Mouse (Mus musculus): ENCODE results near the gene Ptprj. TPM values are rescaled to one million over a fixed set of nuclear protein-coding genes. Genes with fewer than 3 reads are reported as not detected.

Gene Ptprj
- total RNA-seq, 4 experiments from 2014 or later, result 108 to 115 (median 111) TPM

DNA sequence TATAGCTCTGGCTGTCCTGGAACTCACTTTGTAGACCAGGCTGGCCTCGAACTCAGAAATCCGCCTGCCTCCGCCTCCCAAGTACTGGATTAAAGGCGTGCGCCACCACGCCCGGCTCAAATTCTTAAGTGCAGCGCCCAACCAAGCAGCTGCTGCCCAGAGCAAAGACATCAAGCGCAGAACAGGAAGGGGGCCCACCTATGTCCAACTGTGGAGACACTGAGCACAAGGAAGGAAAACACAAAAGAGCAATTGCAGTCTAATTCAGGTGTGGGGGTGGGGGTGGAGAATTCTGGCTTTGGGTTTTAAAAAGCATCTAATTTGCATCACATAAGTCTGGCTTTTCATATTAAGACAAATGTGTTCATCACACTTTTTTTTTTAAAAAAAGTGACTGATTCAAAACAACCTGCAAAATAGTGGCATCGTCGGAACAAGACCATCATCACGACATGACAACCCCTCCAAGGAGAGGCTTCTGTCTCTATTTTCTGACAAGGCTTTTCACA lies 20.7 kb downstream of the Ptprj start:
- DNase-seq (ENCODE audit: low spot score in 2 of 2), result no peak

DNA sequence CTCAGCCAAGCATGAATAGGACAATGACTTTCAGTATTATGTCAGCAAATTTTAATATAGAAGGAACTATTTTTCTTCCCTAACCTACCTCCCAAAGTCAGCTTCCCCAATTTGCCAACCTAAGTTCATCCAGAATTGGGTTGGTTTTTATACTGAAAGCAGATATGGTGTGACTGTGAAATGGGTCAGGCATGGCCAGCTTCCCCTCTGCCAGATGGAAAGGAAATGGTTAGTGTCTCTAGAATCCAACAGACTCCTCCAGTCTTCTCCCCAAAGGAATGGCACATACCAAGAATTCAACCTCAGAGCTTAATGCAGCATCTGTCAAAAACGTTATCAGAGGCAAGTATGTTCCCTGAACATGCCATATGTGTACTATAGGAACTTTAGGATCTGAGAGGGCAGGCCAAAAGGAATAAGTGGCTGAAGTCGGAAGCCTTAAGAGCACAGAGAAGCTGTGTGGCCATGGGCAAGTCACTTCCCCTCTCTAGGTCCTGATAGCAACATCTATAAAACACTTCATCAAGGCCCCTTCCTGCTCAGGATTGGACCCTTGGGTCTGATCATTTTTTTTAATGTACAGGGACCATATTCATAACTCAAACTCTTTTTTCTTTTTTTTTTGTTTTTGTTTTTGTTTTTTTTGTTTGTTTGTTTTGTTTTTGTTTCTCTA lies 21.3 kb downstream of the Ptprj start:
- DNase-seq (ENCODE audit: low spot score in 2 of 2), result no peak

GRCm38 (mm10) chr2:90558361-90558760 lies 22.1 kb downstream of the Ptprj start:
- no peak for DNase-seq (ENCODE audit: low spot score in 2 of 2)

GRCm38 (mm10) chr2:90557913-90558312 lies 22.5 kb downstream of the Ptprj start:
- DNase-seq (ENCODE audit: low spot score in 2 of 2), result no peak

GRCm38 (mm10) chr2:90555744-90556143 lies 24.7 kb downstream of the Ptprj start:
- DNase-seq (ENCODE audit: low spot score in 2 of 2), result no peak

GRCm38 (mm10) chr2:90554806-90555205 lies 25.6 kb downstream of the Ptprj start:
- DNase-seq (ENCODE audit: low spot score in 2 of 2), result no peak

DNA sequence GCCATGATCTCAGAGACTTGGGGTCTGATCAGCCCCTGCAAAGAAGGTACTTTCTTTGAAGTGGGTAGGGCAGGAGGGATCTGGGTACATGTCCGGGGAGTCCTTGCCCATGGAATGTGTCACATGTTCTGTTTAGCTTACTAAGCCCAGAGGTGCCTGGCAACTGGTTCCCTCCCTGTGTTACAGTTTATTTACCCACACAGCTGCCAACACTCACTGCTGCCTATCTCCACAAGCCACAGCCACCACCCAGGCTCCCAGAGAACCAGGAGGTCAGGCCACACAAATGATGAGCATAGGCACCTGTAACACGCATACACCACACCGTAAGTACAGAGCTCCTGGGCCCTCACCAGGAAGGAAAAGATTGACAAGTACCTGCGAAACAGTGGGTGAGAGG lies 26.6 kb downstream of the Ptprj start:
- DNase-seq (ENCODE audit: low spot score in 2 of 2), result no peak

DNA sequence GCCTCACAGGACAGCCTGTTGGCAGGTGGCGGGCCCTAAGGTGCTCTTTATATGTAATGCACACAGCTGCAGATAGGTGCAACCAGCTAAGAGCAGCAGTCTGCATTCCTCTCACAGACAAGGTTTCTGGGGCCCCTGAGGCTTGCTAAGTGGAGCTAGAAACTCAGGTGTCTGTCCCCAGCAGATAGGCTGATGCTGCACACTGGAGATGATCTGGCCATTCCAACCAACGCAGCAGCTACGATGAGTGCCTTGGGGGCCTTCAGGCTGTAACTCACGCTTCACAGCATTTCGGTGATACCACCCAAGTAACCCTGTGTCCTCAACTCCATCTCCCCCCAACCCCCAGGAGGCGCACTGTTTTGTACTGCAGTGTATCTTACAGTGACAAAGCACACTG lies 29.8 kb downstream of the Ptprj start:
- no peak for DNase-seq (ENCODE audit: low spot score in 2 of 2)

- DNase-seq (ENCODE audit: low spot score in 2 of 2), result no peak
These were observed 31.9 kb downstream of the Ptprj start for GRCm38 (mm10) chr2:90548541-90548940.

GRCm38 (mm10) chr2:90547144-90547609 lies 33.3 kb downstream of the Ptprj start:
- no peak for DNase-seq (ENCODE audit: low spot score in 2 of 2)

GRCm38 (mm10) chr2:90545261-90545660 lies 35.2 kb downstream of the Ptprj start:
- peak; percentile 34 to 42 for DNase-seq (ENCODE audit: low spot score in 2 of 2)

DNA sequence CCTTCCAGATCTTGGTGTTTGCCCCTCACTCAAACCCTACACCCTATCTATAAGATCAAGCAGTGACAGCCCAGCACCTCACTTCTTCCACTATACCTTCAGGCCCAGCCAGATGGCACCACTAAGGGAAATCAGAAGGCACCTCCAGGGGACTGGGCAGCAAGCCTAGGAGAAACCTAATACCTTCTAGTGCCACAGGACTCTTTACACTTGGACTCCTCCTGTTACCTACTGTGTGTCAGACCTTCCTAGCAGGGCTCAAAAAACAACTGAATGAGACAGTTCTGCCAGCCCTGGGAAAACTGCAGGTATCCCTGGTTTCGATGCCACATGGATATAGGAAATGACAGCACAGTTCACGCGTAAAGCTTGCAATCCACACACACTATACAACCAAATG lies 36.5 kb downstream of the Ptprj start:
- DNase-seq (ENCODE audit: low spot score in 2 of 2), result no peak

GRCm38 (mm10) chr2:90543106-90543702 lies 37.2 kb downstream of the Ptprj start:
- DNase-seq (ENCODE audit: low spot score in 2 of 2), result no peak

DNA sequence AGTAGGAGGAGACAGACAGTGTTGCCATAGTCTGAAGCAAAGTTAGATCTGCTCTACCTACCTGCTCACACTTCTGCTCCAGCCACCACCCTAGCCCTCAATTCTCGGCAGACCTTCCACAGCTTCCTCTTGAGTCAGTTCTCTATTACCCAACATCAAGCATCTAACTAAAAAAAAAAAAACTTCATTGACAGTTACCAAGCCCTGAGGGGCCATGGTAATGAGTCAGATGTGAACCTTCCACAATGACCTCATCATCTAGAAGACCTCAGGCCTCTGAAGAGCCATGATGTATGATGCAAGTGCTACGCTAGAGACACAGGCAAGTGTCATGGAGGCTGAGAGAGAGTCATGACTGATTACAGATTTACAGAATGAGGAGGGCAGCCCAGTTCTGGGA lies 37.8 kb downstream of the Ptprj start:
- no peak for DNase-seq (ENCODE audit: low spot score in 2 of 2)

- no peak for DNase-seq (ENCODE audit: low spot score in 2 of 2)
These were observed 41.2 kb downstream of the Ptprj start for GRCm38 (mm10) chr2:90539206-90539605.

GRCm38 (mm10) chr2:90537244-90537643 lies 43.2 kb downstream of the Ptprj start:
- no peak for DNase-seq (ENCODE audit: low spot score in 2 of 2)

GRCm38 (mm10) chr2:90536555-90536954 lies 43.9 kb downstream of the Ptprj start:
- DNase-seq (ENCODE audit: low spot score in 2 of 2), result no peak

- DNase-seq (ENCODE audit: low spot score in 2 of 2), result no peak
These were observed 45.7 kb downstream of the Ptprj start for GRCm38 (mm10) chr2:90534751-90535150.

GRCm38 (mm10) chr2:90533944-90534343 lies 46.5 kb downstream of the Ptprj start:
- DNase-seq (ENCODE audit: low spot score in 2 of 2), result no peak

- no peak for DNase-seq (ENCODE audit: low spot score in 2 of 2)
These were observed 48.4 kb downstream of the Ptprj start for GRCm38 (mm10) chr2:90532095-90532494.

DNA sequence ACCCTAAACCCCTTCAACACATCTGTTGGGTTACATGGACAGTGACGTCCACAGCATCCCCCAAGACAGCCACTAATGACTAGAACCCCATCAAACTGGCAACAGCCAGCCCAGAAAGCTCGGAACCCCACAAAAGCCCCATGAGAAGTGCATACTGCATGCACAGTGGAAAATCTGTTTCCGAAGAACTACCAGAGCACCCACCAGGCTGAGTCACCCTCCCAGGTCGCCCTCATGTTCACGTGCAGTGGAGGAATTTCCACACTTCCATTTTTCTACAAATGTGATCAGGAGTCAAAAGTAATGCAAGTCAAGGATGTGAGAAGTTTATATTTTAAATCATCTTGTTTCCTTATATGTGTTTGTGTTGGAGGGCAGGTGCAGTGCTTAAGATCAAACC lies 52.3 kb downstream of the Ptprj start:
- no peak for DNase-seq (ENCODE audit: low spot score in 2 of 2)

GRCm38 (mm10) chr2:90526971-90527370 lies 53.5 kb downstream of the Ptprj start:
- DNase-seq (ENCODE audit: low spot score in 2 of 2), result peak in 1 of 2 experiments; percentile 36

DNA sequence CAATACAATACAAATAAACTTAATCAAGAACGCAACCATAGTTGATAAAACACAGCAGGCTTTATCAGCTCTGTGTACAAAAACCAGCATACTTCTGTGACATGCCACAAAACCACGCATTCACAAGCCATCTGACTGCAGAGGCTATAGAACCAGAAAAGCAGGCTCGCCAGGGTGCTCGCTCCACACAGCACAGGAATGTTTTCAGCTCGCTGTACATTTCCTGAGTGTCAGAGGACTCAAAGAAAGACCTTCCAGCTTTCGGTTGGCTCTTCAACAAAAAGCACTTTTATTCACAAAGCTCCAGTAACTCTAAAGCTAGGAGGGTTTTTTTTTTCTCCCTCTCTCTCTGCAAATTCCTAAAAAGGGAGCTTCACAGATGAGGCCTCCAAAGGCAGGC lies 53.9 kb downstream of the Ptprj start:
- no peak for DNase-seq (ENCODE audit: low spot score in 2 of 2)

Measured in layer of hippocampus, adult 8-10 months (tissue).